Mouse (Mus musculus) G1E (cell line): ENCODE results near the gene Nyap1.

Experiments used
- CTCF ChIP-seq: IDR thresholded peaks from 2 replicates; pipeline ENCODE4 v1.5.1; 2012; ENCODE audit warnings: low read depth, low read length, inconsistent platforms, mixed read lengths
- GATA1 ChIP-seq: IDR thresholded peaks from 2 replicates; pipeline ENCODE4 v1.6.1; 2012; ENCODE audit warnings: borderline replicate concordance, low read length, inconsistent platforms, mixed read lengths
- GATA2 ChIP-seq: IDR thresholded peaks from 2 replicates; pipeline ENCODE4 v1.6.1; 2012; ENCODE audit warnings: low read depth, low read length, inconsistent platforms, borderline replicate concordance
- POLR2AphosphoS5 ChIP-seq: IDR thresholded peaks from 2 replicates; pipeline ENCODE4 v1.6.1; 2012; ENCODE audit warnings: low read depth, low read length, inconsistent platforms; ENCODE audit not compliant: insufficient replicate concordance
- TAL1 ChIP-seq: conservative IDR thresholded peaks from 2 replicates; pipeline ENCODE4 v1.6.1; 2012; ENCODE audit warnings: low read depth, low read length, inconsistent platforms, mixed read lengths

DNA sequence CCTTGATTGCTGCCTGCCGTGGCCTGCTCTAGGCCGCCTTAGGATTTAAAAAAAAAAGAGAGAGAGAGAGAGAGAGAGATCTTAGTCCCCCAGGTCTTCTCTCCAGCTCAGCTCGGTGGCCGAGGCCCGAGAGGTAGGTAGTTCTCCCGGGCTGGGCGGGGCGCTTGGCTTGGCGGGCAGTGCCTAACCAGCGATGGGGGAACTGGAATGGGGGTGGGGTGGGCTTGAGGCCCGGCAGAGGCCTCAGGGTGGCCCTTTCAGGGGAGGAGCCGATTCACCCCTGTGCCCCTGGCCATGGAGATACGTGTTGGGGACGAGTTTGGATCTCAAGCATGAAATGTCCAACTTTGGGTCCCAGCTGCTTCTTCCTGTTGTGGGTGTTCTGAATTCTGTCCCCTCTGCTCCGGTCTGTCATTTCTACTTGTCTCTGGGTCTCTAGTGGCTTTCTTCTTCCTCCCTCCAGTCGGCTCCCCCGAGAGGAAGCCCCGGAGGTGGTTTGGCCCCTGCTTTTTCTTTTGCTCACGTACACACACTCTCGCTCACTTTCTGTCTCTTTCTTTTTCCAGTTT, 5.0 kb upstream of the Nyap1 start:
- TF ChIP-seq GATA1 (no peak), POLR2AphosphoS5 (no peak), CTCF (no peak), GATA2 (no peak), TAL1 (no peak)
